Mouse (Mus musculus) limb, embryonic 12.5 days (tissue): ENCODE data around the gene Nmi. TPM values are rescaled to one million over a fixed set of nuclear protein-coding genes. Genes with fewer than 3 reads are reported as not detected.

Experiments
- ATAC-seq: fragments of 200-750 bp; cut with Nextera tagmentation; 2 replicates; pipeline ENCODE4 v1.8.0; 2017; ENCODE audit warnings: low read depth, moderate TSS enrichment; ENCODE audit not compliant: insufficient number of reproducible peaks, insufficient read depth, low FRiP score, low TSS enrichment
- H3K27ac ChIP-seq: fragments of 300-500 bp; sonication (generic); 2 replicates; pipeline ENCODE4 v1.5.1; 2016; ENCODE audit warnings: mild to moderate bottlenecking, moderate library complexity
- H3K27me3 ChIP-seq: fragments of 300-500 bp; sonication (generic); 2 replicates; pipeline ENCODE4 v1.6.1; 2016; ENCODE audit warnings: mild to moderate bottlenecking, moderate library complexity
- H3K36me3 ChIP-seq: fragments of 300-500 bp; sonication (generic); 2 replicates; pipeline ENCODE4 v1.6.1; 2016; ENCODE audit warnings: mild to moderate bottlenecking, moderate library complexity
- H3K4me1 ChIP-seq: fragments of 300-500 bp; sonication (generic); replicated peaks from 2 replicates; pipeline ENCODE4 v1.6.1; 2016
- H3K4me2 ChIP-seq: fragments of 300-500 bp; sonication (generic); 2 replicates; pipeline ENCODE4 v1.6.1; 2016; ENCODE audit warnings: mild to moderate bottlenecking, moderate library complexity
- H3K4me3 ChIP-seq: fragments of 300-500 bp; sonication (generic); replicated peaks from 2 replicates; pipeline ENCODE4 v1.5.1; 2016; ENCODE audit warnings: mild to moderate bottlenecking
- H3K9ac ChIP-seq: fragments of 300-500 bp; sonication (generic); replicated peaks from 2 replicates; pipeline ENCODE4 v1.6.1; 2016; ENCODE audit warnings: mild to moderate bottlenecking, moderate library complexity
- H3K9me3 ChIP-seq: fragments of 300-500 bp; sonication (generic); 2 replicates; pipeline ENCODE4 v1.6.1; 2016; ENCODE audit warnings: mild to moderate bottlenecking, moderate library complexity
- WGBS: fragments of 180-500 bp; shearing (Covaris S2); methylation state at CpG from one replicate; pipeline ENCODE4 v1.1.7; 2016; 5-methylcytosine and 5-hydroxymethylcytosine counted together
- polyA plus RNA-seq: library from polyadenylated mRNA; unstranded; fragments of >200 nt; fragmentation: Nextera tagmentation; extraction: Ambion mirVana; gene quantifications from 2 replicates; pipeline ENCODE4 v1.2.1, GENCODE M21; 2016

Gene Nmi
- polyA plus RNA-seq, 1 experiment from 2014 or later = 10.8 TPM

DNA sequence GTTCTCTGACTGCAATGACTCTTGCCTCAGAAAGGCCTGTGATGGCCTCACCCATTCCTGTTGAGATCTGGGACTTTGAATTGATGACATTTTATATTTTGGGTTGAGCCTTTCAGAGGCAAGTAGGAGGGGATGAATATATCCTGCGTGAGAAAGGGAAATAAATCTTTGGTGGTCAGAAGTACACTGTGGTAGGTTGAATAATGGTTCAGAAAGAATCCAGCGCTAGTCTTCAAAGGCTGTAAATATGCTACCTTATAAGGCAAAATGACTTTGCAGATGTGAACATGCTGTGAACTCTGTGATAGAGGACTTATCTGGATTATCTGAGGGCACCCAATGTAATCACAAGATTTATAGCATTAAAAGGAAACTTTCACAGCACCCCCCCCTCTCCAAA lies 61.4 kb downstream of the Nmi start:
- ATAC-seq = no peak
- WGBS = 65% methylated on average over 2 of the region's 2 CpGs
- H3K9ac ChIP-seq = no peak overlapping the region
- H3K9me3 ChIP-seq = no peaks in the 10 kb centered on the region
- no peak overlapping the region for H3K27ac ChIP-seq
- H3K4me1 ChIP-seq = peaks cover 29% of the 10 kb centered on the region
- H3K27me3 ChIP-seq = no peaks in the 10 kb centered on the region
- no peaks in the 10 kb centered on the region for H3K36me3 ChIP-seq
- H3K4me3 ChIP-seq = no peak overlapping the region
- no peak overlapping the region for H3K4me2 ChIP-seq

DNA sequence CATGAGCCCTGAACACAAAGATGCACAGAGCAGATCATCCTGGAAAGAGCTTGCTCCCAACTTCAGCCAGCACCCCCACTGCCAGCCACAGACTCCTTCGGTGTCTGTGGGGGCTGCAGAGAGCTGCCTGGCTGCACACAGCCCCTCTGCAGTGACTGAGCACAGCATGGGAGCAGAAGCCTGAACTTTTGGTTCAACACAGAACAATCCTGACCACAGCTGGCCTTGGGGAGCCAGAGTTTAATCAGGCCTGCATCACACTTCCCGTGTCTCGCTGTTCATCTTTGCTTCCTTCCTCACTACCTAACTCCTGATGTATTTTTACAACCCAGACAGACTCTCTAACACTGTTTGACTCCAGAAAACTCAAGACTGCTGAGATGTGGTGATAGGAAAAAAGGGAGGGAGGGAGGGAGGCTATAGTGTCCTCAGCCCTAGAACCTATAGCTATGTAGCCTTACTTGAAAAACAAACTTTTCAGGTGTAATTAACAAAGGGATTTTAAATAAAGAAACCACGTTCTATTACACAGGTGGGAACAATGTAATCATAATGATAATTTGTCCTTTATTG lies 65.7 kb downstream of the Nmi start:
- 46% methylated on average over 4 of the region's 4 CpGs for WGBS
- no peak for ATAC-seq

DNA sequence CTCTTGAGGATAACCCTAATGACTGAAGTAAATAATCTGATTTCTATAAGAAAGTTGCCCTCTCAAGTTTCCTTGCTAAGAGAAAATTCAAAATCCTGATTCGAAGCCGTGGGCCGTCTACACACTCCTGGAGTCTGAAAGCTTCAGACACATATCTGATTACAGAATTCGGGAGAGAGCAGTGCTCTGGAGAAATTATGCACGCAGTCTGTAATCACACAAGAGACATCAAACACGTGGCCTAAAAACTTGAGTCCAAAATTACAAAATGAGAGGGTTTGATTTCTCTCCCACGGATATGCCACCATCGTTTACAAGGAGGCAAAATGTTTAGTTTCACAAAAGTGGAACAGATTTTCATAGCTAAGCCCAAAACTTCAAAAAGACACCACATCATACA lies 67.7 kb downstream of the Nmi start:
- no peaks in the 10 kb centered on the region for H3K27me3 ChIP-seq
- no peak overlapping the region for H3K9ac ChIP-seq
- 78% methylated on average over 8 of the region's 8 CpGs for WGBS
- H3K4me2 ChIP-seq = no peak overlapping the region
- H3K4me3 ChIP-seq = no peak overlapping the region
- H3K27ac ChIP-seq = no peak overlapping the region
- H3K36me3 ChIP-seq = no peaks in the 10 kb centered on the region
- ATAC-seq = no peak
- no peaks in the 10 kb centered on the region for H3K9me3 ChIP-seq
- peaks cover 17% of the 10 kb centered on the region for H3K4me1 ChIP-seq

More for the DNA sequence above, 65.7 kb downstream of the Nmi start:
- H3K27ac ChIP-seq = peak overlapping the region; percentile 66
- no peak overlapping the region for H3K4me3 ChIP-seq
- no peaks in the 10 kb centered on the region for H3K9me3 ChIP-seq
- H3K36me3 ChIP-seq = no peaks in the 10 kb centered on the region
- no peak overlapping the region for H3K9ac ChIP-seq
- peaks cover 29% of the 10 kb centered on the region for H3K4me1 ChIP-seq
- no peaks in the 10 kb centered on the region for H3K27me3 ChIP-seq
- no peak overlapping the region for H3K4me2 ChIP-seq

Other genes starting within 250 kb of the Nmi start
- gene Rbm43, start 38.3 kb downstream of the Nmi start, polyA plus RNA-seq = 11.4 and 11.8 TPM in 2 replicates
- gene Tnfaip6, start 64.5 kb upstream of the Nmi start, polyA plus RNA-seq = 50.9 and 54.6 TPM in 2 replicates
- 59.2 and 65.6 TPM in 2 replicates for gene Rif1, start 99.3 kb upstream of the Nmi start, polyA plus RNA-seq